Mouse (Mus musculus): Measurements from ENCODE around the gene Trnt1. TPM values are rescaled to one million over a fixed set of nuclear protein-coding genes. Genes with fewer than 3 reads are reported as not detected.

The Trnt1 gene
- polyA plus RNA-seq, 1 experiment from 2014 or later, result 24.4 TPM

GRCm38 (mm10) chr6:106766774-106767173 lies 2.1 kb upstream of the Trnt1 start:
- H3K9me3 ChIP-seq (replicated peaks; ENCODE audit: control insufficient read depth, low read length), result no peaks in the 10 kb centered on the region
- H3K4me1 ChIP-seq (ENCODE audit: control insufficient read depth, low read depth, low read length), result peaks cover 6% of the 10 kb centered on the region
- no peak overlapping the region for H3K27ac ChIP-seq (ENCODE audit: low read length)
- no peak overlapping the region for H3K4me3 ChIP-seq (ENCODE audit: low read depth, low read length)
- WGBS (ENCODE audit: insufficient replicate concordance), result 50% methylated on average over 4 of the region's 4 CpGs
- no peaks in the 10 kb centered on the region; the same call in 1 of the 2 replicates for H3K27me3 ChIP-seq (ENCODE audit: control insufficient read depth, insufficient read depth, low read depth, low read length)
- peaks cover 2% of the 10 kb centered on the region; the same call in 1 of the 2 replicates for H3K36me3 ChIP-seq (ENCODE audit: control insufficient read depth, insufficient read depth)
- ATAC-seq (ENCODE audit: low read depth), result no peak
- no peak overlapping the region for H3K4me2 ChIP-seq (ENCODE audit: low read depth, low read length)
- H3K9ac ChIP-seq (ENCODE audit: low read depth, low read length), result no peak overlapping the region

GRCm38 (mm10) chr6:106769290-106769866 lies 458 bp downstream of the Trnt1 start:
- Histone ChIP-seq H3K27ac (ENCODE audit: low read length) (peak overlapping the region; percentile 82), H3K36me3 (ENCODE audit: control insufficient read depth, insufficient read depth) (peaks cover 11% of the 10 kb centered on the region; the same call in 1 of the 2 replicates), H3K4me2 (ENCODE audit: low read depth, low read length) (peak overlapping the region; percentile 90), H3K27me3 (ENCODE audit: control insufficient read depth, insufficient read depth, low read depth, low read length) (no peaks in the 10 kb centered on the region; the same call in 1 of the 2 replicates), H3K9ac (ENCODE audit: low read depth, low read length) (peak overlapping the region; percentile 73), H3K4me1 (ENCODE audit: control insufficient read depth, low read depth, low read length) (peaks cover 6% of the 10 kb centered on the region), H3K9me3 (replicated peaks; ENCODE audit: control insufficient read depth, low read length) (no peaks in the 10 kb centered on the region), H3K4me3 (ENCODE audit: low read depth, low read length) (peak overlapping the region; percentile 90)
- peak; percentile 69 for ATAC-seq (ENCODE audit: low read depth)
- WGBS (ENCODE audit: insufficient replicate concordance), result under 1% methylated on average over 33 of the region's 33 CpGs

GRCm38 (mm10) chr6:106770046-106770445 lies 1.1 kb downstream of the Trnt1 start:
- Histone ChIP-seq H3K9ac (ENCODE audit: low read depth, low read length) (peak overlapping the region; percentile 73), H3K27ac (ENCODE audit: low read length) (no peak overlapping the region), H3K36me3 (ENCODE audit: control insufficient read depth, insufficient read depth) (peaks cover 13% of the 10 kb centered on the region; the same call in 1 of the 2 replicates), H3K9me3 (replicated peaks; ENCODE audit: control insufficient read depth, low read length) (no peaks in the 10 kb centered on the region), H3K27me3 (ENCODE audit: control insufficient read depth, insufficient read depth, low read depth, low read length) (no peaks in the 10 kb centered on the region; the same call in 1 of the 2 replicates), H3K4me2 (ENCODE audit: low read depth, low read length) (peak overlapping the region; percentile 90), H3K4me3 (ENCODE audit: low read depth, low read length) (peak overlapping the region; percentile 90), H3K4me1 (ENCODE audit: control insufficient read depth, low read depth, low read length) (peaks cover 6% of the 10 kb centered on the region)
- ATAC-seq (ENCODE audit: low read depth), result no peak
- 24% methylated on average over 4 of the region's 4 CpGs for WGBS (ENCODE audit: insufficient replicate concordance)

- H3K27me3 ChIP-seq (ENCODE audit: control insufficient read depth, insufficient read depth, low read depth, low read length), result no peaks in the 10 kb centered on the region
- no peak overlapping the region for H3K4me2 ChIP-seq (ENCODE audit: low read depth, low read length)
- peaks cover 11% of the 10 kb centered on the region for H3K36me3 ChIP-seq (ENCODE audit: control insufficient read depth, insufficient read depth)
- no peak overlapping the region for H3K9ac ChIP-seq (ENCODE audit: low read depth, low read length)
- H3K4me1 ChIP-seq (ENCODE audit: control insufficient read depth, low read depth, low read length), result no peaks in the 10 kb centered on the region
- H3K4me3 ChIP-seq (ENCODE audit: low read depth, low read length), result no peak overlapping the region
- ATAC-seq (ENCODE audit: low read depth), result no peak
- H3K27ac ChIP-seq (ENCODE audit: low read length), result no peak overlapping the region
- WGBS (ENCODE audit: insufficient replicate concordance), result 78% methylated on average over 3 of the region's 3 CpGs
- H3K9me3 ChIP-seq (replicated peaks; ENCODE audit: control insufficient read depth, low read length), result no peaks in the 10 kb centered on the region
Measured at GRCm38 (mm10) chr6:106787138-106787537, 18.2 kb downstream of the Trnt1 start.

GRCm38 (mm10) chr6:106791429-106791828 lies 22.5 kb downstream of the Trnt1 start:
- H3K4me3 ChIP-seq (ENCODE audit: low read depth, low read length), result no peak overlapping the region
- 73% methylated on average over 8 of the region's 8 CpGs for WGBS (ENCODE audit: insufficient replicate concordance)
- no peaks in the 10 kb centered on the region for H3K4me1 ChIP-seq (ENCODE audit: control insufficient read depth, low read depth, low read length)
- H3K9me3 ChIP-seq (replicated peaks; ENCODE audit: control insufficient read depth, low read length), result no peaks in the 10 kb centered on the region
- no peak overlapping the region for H3K27ac ChIP-seq (ENCODE audit: low read length)
- H3K36me3 ChIP-seq (ENCODE audit: control insufficient read depth, insufficient read depth), result peaks cover 10% of the 10 kb centered on the region
- H3K27me3 ChIP-seq (ENCODE audit: control insufficient read depth, insufficient read depth, low read depth, low read length), result no peaks in the 10 kb centered on the region
- no peak overlapping the region for H3K9ac ChIP-seq (ENCODE audit: low read depth, low read length)
- ATAC-seq (ENCODE audit: low read depth), result no peak
- H3K4me2 ChIP-seq (ENCODE audit: low read depth, low read length), result no peak overlapping the region

GRCm38 (mm10) chr6:106792486-106792885 lies 23.6 kb downstream of the Trnt1 start:
- H3K27ac ChIP-seq (ENCODE audit: low read length), result no peak overlapping the region
- H3K27me3 ChIP-seq (ENCODE audit: control insufficient read depth, insufficient read depth, low read depth, low read length), result no peaks in the 10 kb centered on the region
- H3K4me1 ChIP-seq (ENCODE audit: control insufficient read depth, low read depth, low read length), result no peaks in the 10 kb centered on the region
- H3K36me3 ChIP-seq (ENCODE audit: control insufficient read depth, insufficient read depth), result peaks cover 10% of the 10 kb centered on the region
- H3K9ac ChIP-seq (ENCODE audit: low read depth, low read length), result no peak overlapping the region
- H3K4me2 ChIP-seq (ENCODE audit: low read depth, low read length), result no peak overlapping the region
- H3K9me3 ChIP-seq (replicated peaks; ENCODE audit: control insufficient read depth, low read length), result no peaks in the 10 kb centered on the region
- H3K4me3 ChIP-seq (ENCODE audit: low read depth, low read length), result no peak overlapping the region
- no peak for ATAC-seq (ENCODE audit: low read depth)
- WGBS (ENCODE audit: insufficient replicate concordance), result 76% methylated on average over 5 of the region's 5 CpGs

GRCm38 (mm10) chr6:106793088-106793487 lies 24.2 kb downstream of the Trnt1 start:
- no peaks in the 10 kb centered on the region for H3K4me1 ChIP-seq (ENCODE audit: control insufficient read depth, low read depth, low read length)
- no peaks in the 10 kb centered on the region for H3K27me3 ChIP-seq (ENCODE audit: control insufficient read depth, insufficient read depth, low read depth, low read length)
- no peak overlapping the region for H3K27ac ChIP-seq (ENCODE audit: low read length)
- no peak for ATAC-seq (ENCODE audit: low read depth)
- H3K9me3 ChIP-seq (replicated peaks; ENCODE audit: control insufficient read depth, low read length), result no peaks in the 10 kb centered on the region
- H3K4me2 ChIP-seq (ENCODE audit: low read depth, low read length), result no peak overlapping the region
- 74% methylated on average over 7 of the region's 7 CpGs for WGBS (ENCODE audit: insufficient replicate concordance)
- peaks cover 10% of the 10 kb centered on the region for H3K36me3 ChIP-seq (ENCODE audit: control insufficient read depth, insufficient read depth)
- H3K4me3 ChIP-seq (ENCODE audit: low read depth, low read length), result no peak overlapping the region
- no peak overlapping the region for H3K9ac ChIP-seq (ENCODE audit: low read depth, low read length)

GRCm38 (mm10) chr6:106793621-106794020 lies 24.7 kb downstream of the Trnt1 start:
- Histone ChIP-seq H3K4me2 (ENCODE audit: low read depth, low read length) (no peak overlapping the region), H3K4me1 (ENCODE audit: control insufficient read depth, low read depth, low read length) (peaks cover 3% of the 10 kb centered on the region), H3K36me3 (ENCODE audit: control insufficient read depth, insufficient read depth) (peaks cover 7% of the 10 kb centered on the region), H3K4me3 (ENCODE audit: low read depth, low read length) (no peak overlapping the region), H3K27ac (ENCODE audit: low read length) (no peak overlapping the region), H3K9ac (ENCODE audit: low read depth, low read length) (no peak overlapping the region), H3K9me3 (replicated peaks; ENCODE audit: control insufficient read depth, low read length) (no peaks in the 10 kb centered on the region), H3K27me3 (ENCODE audit: control insufficient read depth, insufficient read depth, low read depth, low read length) (no peaks in the 10 kb centered on the region)
- WGBS (ENCODE audit: insufficient replicate concordance), result 84% methylated on average over 10 of the region's 10 CpGs
- ATAC-seq (ENCODE audit: low read depth), result no peak

- H3K9me3 ChIP-seq (replicated peaks; ENCODE audit: control insufficient read depth, low read length), result no peaks in the 10 kb centered on the region
- peaks cover 7% of the 10 kb centered on the region for H3K36me3 ChIP-seq (ENCODE audit: control insufficient read depth, insufficient read depth)
- peaks cover 9% of the 10 kb centered on the region for H3K4me1 ChIP-seq (ENCODE audit: control insufficient read depth, low read depth, low read length)
- 0 out of 2 replicates have a peak overlapping the region, but pooled peaks have one; percentile 5 for H3K4me2 ChIP-seq (ENCODE audit: low read depth, low read length)
- H3K27me3 ChIP-seq (ENCODE audit: control insufficient read depth, insufficient read depth, low read depth, low read length), result no peaks in the 10 kb centered on the region
- whole genome bisulfite sequencing (ENCODE audit: insufficient replicate concordance), result 53% methylated on average over 13 of the region's 13 CpGs
- no peak overlapping the region for H3K27ac ChIP-seq (ENCODE audit: low read length)
- peak overlapping the region; percentile 17; the same call in 1 of the 2 replicates for H3K4me3 ChIP-seq (ENCODE audit: low read depth, low read length)
- H3K9ac ChIP-seq (ENCODE audit: low read depth, low read length), result no peak overlapping the region
- no peak for ATAC-seq (ENCODE audit: low read depth)
Measured at GRCm38 (mm10) chr6:106794094-106794814, 25.3 kb downstream of the Trnt1 start.
